Mouse (Mus musculus): Measurements from ENCODE around the gene Gal3st4.
"Not testable (repeated sequence)": the region's sequence is repeated elsewhere in the genome, so short reads cannot be mapped to it uniquely, and the experiment has no call there.

Gene Gal3st4

GRCm38 (mm10) chr5:138262001-138262400 is 10.6 kb downstream of the Gal3st4 start:
- DNase-seq (ENCODE audit: low spot score) = no peak

GRCm38 (mm10) chr5:138260834-138261233 is 11.8 kb downstream of the Gal3st4 start:
- DNase-seq (ENCODE audit: low spot score) = no peak

DNA sequence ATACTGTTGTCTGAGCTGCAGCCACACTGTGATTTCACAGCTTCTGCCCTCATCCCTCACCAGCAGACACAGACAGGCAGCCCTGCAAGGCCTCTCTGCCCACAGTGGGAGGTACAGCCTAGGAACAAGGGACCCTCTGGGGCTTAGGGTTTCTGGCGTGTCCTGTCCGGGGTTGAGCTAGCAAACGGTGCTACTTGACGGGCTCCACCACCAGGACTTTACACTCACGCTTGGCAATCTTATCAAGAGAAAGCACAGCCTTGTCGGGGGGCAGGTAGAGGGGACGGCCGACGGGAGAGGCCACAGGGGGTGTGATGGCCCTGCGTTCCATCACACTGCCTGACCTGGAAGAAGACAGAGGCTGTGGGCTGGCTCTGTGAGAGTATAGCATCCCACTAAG is 12.6 kb downstream of the Gal3st4 start:
- no peak for DNase-seq (ENCODE audit: low spot score)

- no peak for DNase-seq (ENCODE audit: low spot score)
These were observed 13.6 kb downstream of the Gal3st4 start for GRCm38 (mm10) chr5:138258993-138259392.

DNA sequence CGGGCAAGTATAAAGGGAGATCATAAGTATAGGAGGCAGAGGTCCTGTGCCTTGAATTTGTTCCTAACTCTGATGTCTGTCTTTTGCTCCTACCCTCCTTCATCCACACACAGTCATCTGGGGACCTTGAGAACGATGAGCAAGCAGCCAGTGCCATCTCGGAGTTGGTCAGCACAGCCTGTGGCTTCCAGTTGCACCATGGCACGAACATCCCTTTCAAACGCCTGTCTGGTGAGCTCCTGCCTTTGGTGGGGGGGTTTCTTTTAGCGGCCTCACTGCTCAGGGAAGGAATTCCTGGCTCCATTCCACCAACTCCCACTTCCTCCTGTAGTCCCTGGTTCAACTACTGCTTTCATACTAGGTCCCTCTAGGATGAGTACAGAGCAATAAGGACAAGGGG is 14.1 kb downstream of the Gal3st4 start:
- no peak for DNase-seq (ENCODE audit: low spot score)

DNA sequence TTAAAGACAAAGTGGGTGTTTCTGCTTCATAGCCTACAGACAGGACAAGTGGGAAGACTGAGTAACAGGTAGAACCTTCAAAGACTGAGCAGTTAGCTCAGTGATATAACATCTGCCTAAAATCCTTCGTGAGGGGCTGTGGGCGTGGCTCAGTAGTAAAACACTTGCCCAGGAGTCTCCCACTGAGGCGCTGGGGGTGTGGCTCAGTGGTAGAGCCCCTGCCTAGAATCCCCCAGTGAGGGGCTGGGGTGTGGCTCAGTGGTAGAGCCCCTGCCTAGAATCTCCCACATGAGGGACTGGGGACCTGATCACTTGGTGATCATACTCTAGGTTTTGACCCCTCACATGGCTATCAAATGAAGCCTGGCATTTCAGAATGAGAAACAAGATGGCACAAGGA is 14.6 kb downstream of the Gal3st4 start:
- no peak for DNase-seq (ENCODE audit: low spot score)

DNA sequence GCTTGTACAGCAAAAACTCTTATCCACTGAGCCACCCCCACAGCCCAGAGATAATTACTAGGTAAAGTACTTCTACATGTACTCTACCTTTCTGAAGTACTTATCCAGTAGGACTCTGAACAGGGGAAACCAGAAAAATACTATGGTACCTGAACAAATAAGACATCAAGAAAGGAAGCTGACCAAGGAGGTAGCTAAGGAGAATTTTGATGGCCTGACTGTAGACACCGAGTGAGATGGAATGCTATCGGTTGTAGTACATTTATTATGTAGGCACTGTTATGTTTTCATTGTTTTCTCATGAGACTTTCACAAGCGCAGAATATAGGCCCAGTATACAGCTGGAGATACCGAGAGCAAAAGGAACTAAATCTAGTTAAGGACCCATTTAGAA is 15.1 kb downstream of the Gal3st4 start:
- DNase-seq (ENCODE audit: low spot score) = no peak

- no peak for DNase-seq (ENCODE audit: low spot score)
These were observed 15.6 kb downstream of the Gal3st4 start for GRCm38 (mm10) chr5:138256966-138257584.

- DNase-seq (ENCODE audit: low spot score) = no peak
These were observed 16.6 kb downstream of the Gal3st4 start for GRCm38 (mm10) chr5:138256094-138256467.

DNA sequence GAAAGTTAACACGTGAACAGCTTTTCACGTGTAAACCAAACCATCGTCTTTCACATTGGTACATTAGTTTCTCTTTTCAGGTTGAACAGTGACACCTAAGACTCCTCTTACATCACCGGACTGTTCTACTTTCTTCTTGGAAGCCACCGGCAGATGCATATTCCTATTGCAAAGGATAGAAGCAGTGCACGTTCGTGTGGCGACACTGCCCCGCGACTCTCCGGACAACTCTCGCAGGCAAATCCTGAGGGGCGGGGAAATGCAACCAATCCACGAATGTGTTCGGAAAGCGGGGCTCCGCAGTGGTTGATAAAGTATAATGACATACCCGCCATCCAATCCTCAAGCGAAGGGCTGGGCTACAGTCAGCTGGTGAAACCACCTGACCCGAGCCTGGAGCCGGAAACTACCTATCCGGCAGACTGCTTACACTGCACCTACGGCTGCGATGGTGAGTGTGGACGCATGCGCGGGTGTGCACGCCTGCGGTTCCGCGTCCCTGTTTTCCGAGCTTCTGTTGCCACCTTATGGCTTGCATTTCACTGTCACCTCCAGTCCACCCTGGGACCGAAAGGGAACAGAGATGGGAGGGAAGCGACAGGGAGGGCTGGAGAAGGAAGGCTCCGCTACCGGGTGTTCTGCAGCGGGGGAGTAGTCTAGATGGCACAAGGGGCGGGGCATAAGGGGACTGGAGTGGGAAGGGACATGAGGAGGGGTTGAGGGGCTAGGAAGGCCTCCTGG is 17.1 kb downstream of the Gal3st4 start, which contains the start of gene Lamtor4:
Gene Lamtor4, plus strand, starts transcription at position 130 of the 741 bp plus-strand sequence.
- DNase-seq (ENCODE audit: low spot score) = peak; percentile 87

DNA sequence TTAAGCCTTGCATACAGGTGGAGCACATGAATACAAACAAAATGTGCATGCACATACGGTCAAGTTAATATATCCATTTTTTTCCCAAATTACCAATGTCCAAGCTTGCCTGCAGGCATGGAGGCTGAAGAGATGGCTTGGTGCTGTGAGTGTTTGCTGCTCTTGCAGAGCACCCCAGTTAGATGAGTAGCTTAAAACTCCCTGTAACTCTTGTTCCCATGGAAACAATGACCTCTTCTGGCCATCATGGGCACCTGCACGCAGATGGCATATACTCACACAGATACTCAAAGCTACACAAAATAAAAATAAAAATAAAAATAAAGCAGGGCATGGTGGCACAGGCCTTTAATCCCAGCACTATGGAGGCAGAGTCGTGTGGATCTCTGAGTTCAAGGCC is 19.6 kb downstream of the Gal3st4 start:
- no peak for DNase-seq (ENCODE audit: low spot score)

DNA sequence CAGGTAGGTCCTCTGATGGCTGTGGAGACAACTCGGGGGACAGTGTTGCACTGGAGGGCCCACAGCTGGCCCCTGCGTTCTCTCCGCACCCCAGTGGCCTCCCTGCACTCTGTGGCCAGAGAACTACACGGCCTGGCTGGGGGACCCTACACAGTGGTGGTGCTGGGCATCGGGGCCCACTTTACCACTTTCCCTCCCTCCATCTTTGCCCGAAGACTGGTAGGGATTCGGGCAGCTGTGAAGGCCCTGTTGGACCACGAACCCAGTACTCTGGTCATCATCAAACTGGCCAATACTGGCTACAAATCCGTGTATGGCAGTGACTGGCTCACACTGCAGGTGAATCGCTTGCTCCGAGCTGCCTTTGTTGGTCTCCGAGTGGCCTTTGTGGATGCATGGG is 21.5 kb downstream of the Gal3st4 start:
- no peak for DNase-seq (ENCODE audit: low spot score)

DNA sequence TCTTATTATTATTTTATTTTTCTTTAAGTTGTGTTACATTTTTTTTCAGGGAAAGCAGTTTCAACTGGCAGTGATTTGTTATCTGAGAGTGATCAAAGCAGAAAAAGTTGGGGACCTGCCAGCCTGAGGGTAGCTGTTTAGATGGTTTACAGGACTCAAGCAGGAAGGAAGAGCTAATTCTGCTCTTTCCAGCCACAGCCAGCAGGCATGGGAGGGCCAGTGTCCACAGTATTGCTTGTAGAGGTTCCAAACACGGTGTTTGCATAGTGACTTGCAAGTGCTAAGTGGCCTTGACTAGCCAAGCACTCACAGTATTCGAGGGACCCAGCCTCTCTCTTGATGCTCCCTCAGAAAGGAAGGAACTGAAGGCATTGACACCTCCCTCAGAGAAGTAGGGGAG is 31.1 kb downstream of the Gal3st4 start:
- no peak for DNase-seq (ENCODE audit: low spot score)

- no peak for DNase-seq (ENCODE audit: low spot score)
These were observed 38.4 kb downstream of the Gal3st4 start for GRCm38 (mm10) chr5:138234224-138234623.

DNA sequence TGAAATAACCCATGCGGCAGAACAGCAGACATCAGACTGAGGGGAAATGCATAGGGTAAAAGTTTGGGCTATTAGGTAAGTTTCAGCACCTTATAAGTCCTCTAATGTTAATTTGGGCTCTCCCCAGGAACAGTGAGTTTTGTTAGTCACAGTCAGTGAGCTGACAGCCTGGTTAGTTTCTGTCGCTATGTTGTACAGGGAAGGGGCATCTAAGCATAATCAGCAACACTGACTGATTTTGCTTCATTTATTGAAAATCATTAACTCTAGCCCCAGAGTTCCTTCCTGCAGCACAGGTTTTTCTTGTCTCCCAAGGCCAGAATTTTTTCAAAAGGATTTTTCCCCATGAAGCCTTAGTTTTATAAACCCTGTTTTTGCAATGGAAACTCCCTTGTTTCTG is 38.9 kb downstream of the Gal3st4 start:
- DNase-seq (ENCODE audit: low spot score) = no peak

DNA sequence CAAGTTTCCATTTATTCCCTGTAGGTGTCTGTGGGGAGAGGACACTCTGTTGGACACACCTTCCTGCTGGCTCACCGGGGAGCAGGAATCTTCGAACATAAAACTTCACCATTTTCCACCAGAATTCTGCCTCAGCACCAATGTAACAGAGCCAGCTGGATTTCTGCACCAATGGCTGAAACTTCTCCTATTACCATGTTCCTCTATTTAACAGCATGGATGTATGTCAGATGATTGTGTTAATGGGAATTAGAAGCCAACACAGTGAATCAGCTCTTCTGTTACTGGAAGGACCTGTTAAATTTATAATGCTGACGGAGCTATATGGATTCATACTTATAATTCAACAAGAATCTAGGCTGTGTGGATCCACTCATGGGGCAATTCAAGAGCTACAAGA is 43.1 kb downstream of the Gal3st4 start:
- no peak for DNase-seq (ENCODE audit: low spot score)

GRCm38 (mm10) chr5:138228026-138228425 is 44.6 kb downstream of the Gal3st4 start:
- no peak for DNase-seq (ENCODE audit: low spot score)

DNA sequence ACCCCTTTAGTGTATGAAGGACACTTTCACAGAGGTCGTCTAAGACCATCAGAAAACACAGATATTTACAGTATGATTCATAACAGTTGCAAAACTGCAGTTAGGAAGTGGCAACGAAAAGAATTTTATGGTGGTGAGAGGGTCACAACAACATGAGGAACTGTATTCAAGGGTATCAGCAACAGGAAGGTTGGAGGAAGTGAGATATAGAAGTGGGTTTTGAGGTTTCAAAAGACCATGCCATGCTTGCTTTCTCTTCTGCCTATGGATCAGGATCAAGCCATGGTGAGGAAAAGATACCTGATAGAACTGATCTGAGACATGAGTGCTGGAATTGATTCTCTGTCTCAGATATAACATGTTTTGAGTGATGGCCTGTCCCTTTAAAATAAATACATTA is 45.3 kb downstream of the Gal3st4 start:
- DNase-seq (ENCODE audit: low spot score) = no peak

- DNase-seq (ENCODE audit: low spot score) = no peak
These were observed 46.1 kb downstream of the Gal3st4 start for GRCm38 (mm10) chr5:138226491-138226890.

DNA sequence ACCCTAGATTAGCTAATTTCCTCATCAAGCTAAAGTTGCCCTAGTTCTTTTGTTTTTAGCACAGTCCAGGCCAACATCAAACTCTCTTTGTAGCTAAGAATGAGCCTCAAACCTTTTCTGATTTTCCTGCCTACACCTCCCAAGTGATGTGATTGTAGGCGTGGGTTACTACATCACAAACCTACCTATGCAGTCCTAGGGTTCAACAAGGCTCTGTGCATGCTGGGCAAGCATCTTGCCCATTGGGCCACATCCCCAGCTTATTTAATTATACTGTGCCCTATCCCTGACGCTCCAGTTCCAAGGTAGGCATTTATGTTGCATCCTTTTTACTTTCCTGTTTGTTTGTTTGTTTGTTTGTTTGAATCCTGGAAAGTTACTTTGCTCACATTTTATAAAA is 46.9 kb downstream of the Gal3st4 start, which contains the start of gene Nxpe5:
Gene Nxpe5, plus strand, starts transcription at position 199 of the 400 bp plus-strand sequence.
- no peak for DNase-seq (ENCODE audit: low spot score)

DNA sequence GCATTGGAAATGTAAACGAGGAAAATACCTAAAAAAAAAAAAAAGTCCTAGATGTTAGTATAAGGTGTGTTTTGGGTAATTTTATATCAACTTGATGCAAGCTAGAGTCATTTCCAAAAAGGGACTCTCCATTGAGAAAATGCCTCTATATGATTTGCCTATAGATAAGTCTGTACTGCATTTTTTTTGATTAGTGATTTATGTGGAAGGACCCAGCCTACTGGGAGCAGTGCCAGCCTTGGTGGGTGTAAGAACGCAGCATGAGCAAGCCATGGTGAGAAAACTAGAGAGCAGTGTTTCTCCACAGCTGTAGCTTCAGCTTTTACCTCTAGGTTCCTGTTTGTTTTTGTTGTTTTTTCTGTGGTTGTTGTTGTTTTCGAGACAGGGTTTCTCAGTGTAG is 49.4 kb downstream of the Gal3st4 start:
- DNase-seq (ENCODE audit: low spot score) = no peak

DNA sequence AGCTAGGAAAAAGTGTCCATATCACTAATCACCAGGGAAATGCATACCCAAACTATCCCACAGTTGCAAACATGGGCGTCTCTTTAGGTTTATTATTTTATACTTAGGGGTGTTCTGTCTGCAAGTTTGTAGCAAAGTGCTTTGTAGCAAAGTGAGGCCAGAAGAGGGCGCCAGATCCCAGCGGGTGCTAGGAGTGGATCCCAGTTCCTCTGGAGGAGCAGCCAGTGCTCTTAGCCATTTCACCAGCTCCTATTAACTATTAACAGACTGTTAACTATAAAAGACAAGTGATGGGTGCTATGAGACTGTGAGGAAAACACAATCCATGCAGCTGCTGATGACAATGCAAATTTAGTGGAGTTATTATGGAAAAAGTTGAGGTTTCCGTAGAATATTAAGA is 50.5 kb downstream of the Gal3st4 start:
- DNase-seq (ENCODE audit: low spot score) = peak; percentile 83

- no peak for DNase-seq (ENCODE audit: low spot score)
These were observed 52.8 kb downstream of the Gal3st4 start for GRCm38 (mm10) chr5:138219864-138220263.

DNA sequence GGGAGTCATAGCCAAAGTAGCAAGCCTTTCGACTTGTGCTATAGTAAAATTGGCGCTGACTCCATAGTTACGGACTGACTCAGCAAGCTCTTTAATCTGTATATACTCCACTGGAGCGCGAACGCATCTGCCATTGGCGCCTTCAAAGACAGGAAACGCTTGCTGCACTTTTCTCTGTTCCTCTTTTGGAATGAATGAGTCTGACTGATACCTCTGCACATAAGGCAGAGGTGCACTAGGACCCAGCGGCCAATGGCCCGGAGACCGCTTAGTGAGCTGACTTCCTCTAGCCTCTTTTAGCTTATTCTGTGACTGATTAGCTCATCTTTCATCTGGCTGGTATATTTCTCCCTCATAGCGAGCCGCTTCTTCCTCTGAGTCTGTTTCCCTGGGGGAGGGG is 56.0 kb downstream of the Gal3st4 start:
- not testable (repeated sequence) for DNase-seq (ENCODE audit: low spot score)

All from ovary, postnatal 36 days (tissue).